Mouse (Mus musculus) liver, embryonic 15.5 days (tissue): ENCODE results near the gene Klhdc3. TPM values are rescaled to one million over a fixed set of nuclear protein-coding genes. Genes with fewer than 3 reads are reported as not detected.

Source experiments
- ATAC-seq: fragments of 200-750 bp; cut with Nextera tagmentation; 2 replicates; pipeline ENCODE4 v1.8.0; 2017; ENCODE audit warnings: moderate number of reproducible peaks, mild to moderate bottlenecking, moderate library complexity; ENCODE audit not compliant: insufficient read depth
- H3K27ac ChIP-seq: fragments of 300-500 bp; sonication (generic); replicated peaks from 2 replicates; pipeline ENCODE4 v1.5.1; 2015; ENCODE audit warnings: mild to moderate bottlenecking, inconsistent platforms
- H3K27me3 ChIP-seq: fragments of 300-500 bp; sonication (generic); 2 replicates; pipeline ENCODE4 v1.6.1; 2015; ENCODE audit warnings: mild to moderate bottlenecking, inconsistent platforms
- H3K36me3 ChIP-seq: fragments of 300-500 bp; sonication (generic); replicated peaks from 2 replicates; pipeline ENCODE4 v1.6.1; 2015; ENCODE audit warnings: moderate library complexity, mild to moderate bottlenecking, inconsistent platforms
- H3K4me1 ChIP-seq: fragments of 300-500 bp; sonication (generic); replicated peaks from 2 replicates; pipeline ENCODE4 v1.6.1; 2015; ENCODE audit warnings: inconsistent platforms
- H3K4me2 ChIP-seq: fragments of 300-500 bp; sonication (generic); 2 replicates; pipeline ENCODE4 v1.6.1; 2015; ENCODE audit warnings: moderate library complexity, mild to moderate bottlenecking, inconsistent platforms
- H3K4me3 ChIP-seq: fragments of 300-500 bp; sonication (generic); replicated peaks from 2 replicates; pipeline ENCODE4 v1.5.1; 2015; ENCODE audit warnings: mild to moderate bottlenecking, inconsistent platforms
- H3K9ac ChIP-seq: fragments of 300-500 bp; sonication (generic); 2 replicates; pipeline ENCODE4 v1.6.1; 2015; ENCODE audit warnings: moderate library complexity, mild to moderate bottlenecking, inconsistent platforms
- H3K9me3 ChIP-seq: fragments of 300-500 bp; sonication (generic); replicated peaks from 2 replicates; pipeline ENCODE4 v1.6.1; 2016; ENCODE audit warnings: inconsistent platforms
- WGBS: fragments of 180-500 bp; shearing (Covaris S2); methylation state at CpG from one replicate; pipeline ENCODE4 v1.1.7; 2015; ENCODE audit warnings: mixed read lengths; ENCODE audit not compliant: insufficient replicate concordance; 5-methylcytosine and 5-hydroxymethylcytosine counted together
- polyA plus RNA-seq: library from polyadenylated mRNA; unstranded; fragments of >200 nt; fragmentation: Nextera tagmentation; extraction: Ambion mirVana; gene quantifications from 2 replicates; pipeline ENCODE4 v1.2.1, GENCODE M21; 2015

Klhdc3 gene
- polyA plus RNA-seq, 1 experiment from 2014 or later: 53.4 TPM

DNA sequence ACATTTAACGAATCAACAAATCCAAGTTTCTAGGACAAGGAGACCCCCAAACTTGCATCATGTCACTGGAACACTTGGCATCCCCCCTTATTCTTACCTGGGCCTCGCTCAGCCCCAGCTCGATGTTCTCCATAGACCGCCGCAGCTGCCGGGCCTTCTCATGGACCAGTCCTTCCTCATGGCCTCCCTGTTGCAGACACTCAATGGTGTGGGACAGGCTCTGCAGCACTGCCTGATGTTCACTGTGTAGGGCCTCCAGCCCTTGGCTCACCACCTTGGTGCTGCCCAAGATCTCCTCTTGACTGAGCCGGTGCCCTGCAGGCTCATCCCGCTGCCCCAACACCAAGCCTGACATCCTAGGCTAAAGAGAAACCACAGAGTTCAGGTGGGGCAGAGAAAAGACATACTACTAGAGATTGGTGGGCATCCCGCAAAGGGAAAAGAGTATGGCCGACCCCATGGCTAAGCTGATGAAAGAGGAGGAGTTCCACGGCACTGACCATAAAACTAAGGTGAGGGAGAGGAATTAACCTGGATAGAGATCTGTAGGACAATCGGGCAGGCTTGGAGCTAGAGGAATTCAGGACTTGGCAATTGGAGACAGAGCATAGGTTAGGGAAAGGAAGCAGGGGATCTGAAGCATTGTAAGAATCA, 36.4 kb downstream of the Klhdc3 start:
- Histone ChIP-seq H3K27me3 (no peaks in the 10 kb centered on the region), H3K4me2 (peak overlapping the region; percentile 92), H3K36me3 (peaks cover 13% of the 10 kb centered on the region), H3K4me1 (peaks cover 32% of the 10 kb centered on the region), H3K9me3 (no peaks in the 10 kb centered on the region), H3K27ac (0 out of 2 replicates have a peak overlapping the region, but pooled peaks have one; percentile 81), H3K9ac (no peak overlapping the region), H3K4me3 (peak overlapping the region; percentile 78)
- no peak for ATAC-seq
- 75% methylated on average over 12 of the region's 12 CpGs for WGBS

DNA sequence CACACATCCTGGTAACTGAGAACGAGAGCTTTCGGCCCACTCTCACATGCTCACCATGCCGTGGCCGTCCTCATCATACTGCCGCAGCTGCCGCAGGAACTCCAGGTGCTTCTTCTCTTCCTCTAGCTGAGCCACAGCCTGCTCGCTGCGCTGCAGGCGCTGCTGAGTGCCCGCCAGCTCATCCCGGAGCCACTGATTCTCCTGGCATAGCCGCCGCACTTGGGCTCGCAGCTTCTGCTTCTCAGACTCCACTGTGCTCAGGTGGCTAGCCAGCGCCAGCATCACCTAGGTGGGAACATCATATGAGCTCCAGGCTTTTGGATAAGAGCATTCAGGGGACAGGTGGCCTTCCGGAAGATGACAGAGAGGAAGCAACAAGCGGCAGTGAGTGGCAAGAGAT, 38.7 kb downstream of the Klhdc3 start:
- WGBS: 81% methylated on average over 17 of the region's 17 CpGs
- no peak overlapping the region for H3K9ac ChIP-seq
- no peak overlapping the region for H3K4me2 ChIP-seq
- no peak overlapping the region for H3K4me3 ChIP-seq
- ATAC-seq: no peak
- H3K27ac ChIP-seq: no peak overlapping the region
- H3K27me3 ChIP-seq: no peaks in the 10 kb centered on the region
- H3K9me3 ChIP-seq: no peaks in the 10 kb centered on the region
- peaks cover 28% of the 10 kb centered on the region for H3K4me1 ChIP-seq
- H3K36me3 ChIP-seq: no peaks in the 10 kb centered on the region

DNA sequence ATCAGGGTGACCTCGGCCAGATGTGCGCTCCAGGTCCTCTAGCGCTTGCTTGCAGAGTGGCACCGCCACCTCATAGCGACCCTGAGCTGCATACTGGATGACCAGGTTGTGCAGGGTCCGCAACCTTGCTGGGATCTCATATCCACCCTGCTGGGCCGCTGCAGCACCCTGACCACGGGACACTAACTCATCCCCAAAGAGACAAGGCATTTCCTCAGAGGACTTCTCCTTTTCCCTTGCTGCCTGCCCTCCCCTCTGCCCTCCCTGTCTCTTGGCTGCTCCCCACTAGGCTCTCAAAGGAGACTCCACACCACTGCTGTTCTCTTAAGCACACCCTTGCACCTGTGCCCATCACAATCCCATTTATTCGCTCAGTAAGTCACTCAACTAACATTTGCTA, 40.8 kb downstream of the Klhdc3 start:
- Histone ChIP-seq H3K4me3 (no peak overlapping the region), H3K4me1 (peaks cover 19% of the 10 kb centered on the region), H3K9ac (no peak overlapping the region), H3K36me3 (no peaks in the 10 kb centered on the region), H3K27me3 (no peaks in the 10 kb centered on the region), H3K27ac (no peak overlapping the region), H3K9me3 (no peaks in the 10 kb centered on the region), H3K4me2 (no peak overlapping the region; the same call in 1 of the 2 replicates)
- no peak for ATAC-seq
- WGBS: 36% methylated on average over 9 of the region's 9 CpGs

DNA sequence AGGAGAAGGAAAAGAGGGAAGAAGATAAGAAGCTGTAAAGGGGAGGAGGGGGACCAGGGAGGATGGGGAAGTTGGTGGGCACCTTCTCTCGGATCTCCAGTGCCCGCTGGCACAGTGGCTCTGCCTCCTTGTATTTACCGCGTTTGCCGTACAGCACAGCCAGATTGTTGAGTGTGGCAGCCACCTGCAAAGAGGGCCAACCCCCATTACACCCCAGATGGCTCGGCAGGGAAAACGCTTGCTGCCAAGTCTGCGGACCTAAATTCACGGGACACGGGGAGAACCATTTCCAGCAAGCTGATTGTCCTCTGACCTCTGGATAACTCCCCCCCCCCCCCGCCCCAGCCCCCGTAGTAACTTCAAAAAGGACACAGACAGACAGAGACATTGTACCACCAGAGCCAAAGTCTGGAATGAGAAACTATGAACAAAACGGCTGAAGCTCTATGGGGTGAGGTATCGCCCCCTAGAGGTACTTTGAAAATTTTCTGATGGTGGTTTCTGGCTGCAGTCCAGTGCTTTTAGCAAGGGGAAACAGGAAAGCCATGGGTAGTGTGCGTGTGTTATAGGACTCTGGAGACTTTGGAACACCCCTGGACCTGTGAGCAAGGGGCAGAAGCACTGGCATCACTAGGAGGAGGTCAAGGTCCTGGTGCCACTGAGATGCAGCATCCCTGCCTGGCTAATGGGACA, 43.7 kb downstream of the Klhdc3 start:
- ATAC-seq: no peak
- Histone ChIP-seq H3K27me3 (no peaks in the 10 kb centered on the region), H3K4me2 (peak overlapping the region; percentile 35; the same call in 1 of the 2 replicates), H3K4me1 (peaks cover 9% of the 10 kb centered on the region; the same call in 1 of the 2 replicates), H3K36me3 (no peaks in the 10 kb centered on the region), H3K4me3 (no peak overlapping the region), H3K9me3 (no peaks in the 10 kb centered on the region), H3K9ac (no peak overlapping the region), H3K27ac (no peak overlapping the region)
- 25% methylated on average over 15 of the region's 15 CpGs for WGBS

DNA sequence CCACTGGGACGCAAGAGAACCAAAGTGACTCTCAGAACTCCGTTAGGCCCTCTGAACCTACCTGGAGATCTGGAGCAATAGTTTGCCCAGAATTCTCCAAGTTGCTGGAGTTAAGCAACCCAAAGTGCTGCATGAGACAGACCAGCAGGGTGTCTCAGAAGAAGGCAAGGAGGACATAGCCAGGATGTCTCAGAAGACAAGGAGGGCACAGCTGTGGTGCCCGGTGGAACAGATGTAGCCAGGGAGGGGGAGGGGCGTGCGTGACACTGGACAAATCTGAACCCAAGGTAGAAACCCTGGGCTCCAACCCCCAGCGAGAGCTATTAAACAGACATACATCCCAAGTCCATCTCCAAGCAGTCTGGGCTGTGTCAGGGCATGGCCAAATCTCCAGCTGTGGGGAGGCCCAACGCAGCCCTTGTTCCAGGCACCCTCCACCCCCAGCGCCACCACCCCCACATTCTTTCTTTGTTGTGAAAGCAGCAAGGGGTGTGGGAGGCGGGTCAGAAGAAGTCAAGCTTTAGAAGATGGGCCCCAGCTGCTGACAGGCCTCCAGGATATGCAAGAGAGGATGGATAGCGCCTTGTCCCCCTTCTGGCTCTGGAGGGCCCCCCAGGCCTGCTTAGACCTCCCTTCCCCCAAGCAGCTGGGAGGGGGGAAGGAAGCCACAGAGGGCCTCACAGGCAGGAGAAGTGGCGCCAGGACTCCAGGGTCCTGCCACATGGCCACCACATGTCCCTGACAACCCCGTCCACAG, 50.9 kb downstream of the Klhdc3 start:
- Histone ChIP-seq H3K9ac (no peak overlapping the region), H3K36me3 (no peaks in the 10 kb centered on the region), H3K4me3 (peak overlapping the region; percentile 62), H3K9me3 (no peaks in the 10 kb centered on the region), H3K27ac (0 out of 2 replicates have a peak overlapping the region, but pooled peaks have one; percentile 6), H3K27me3 (peaks cover 52% of the 10 kb centered on the region), H3K4me1 (peaks cover 9% of the 10 kb centered on the region), H3K4me2 (peak overlapping the region; percentile 66)
- 19% methylated on average over 12 of the region's 12 CpGs for WGBS
- ATAC-seq: 0 out of 2 replicates have a peak, but pooled peaks have one; percentile 13

DNA sequence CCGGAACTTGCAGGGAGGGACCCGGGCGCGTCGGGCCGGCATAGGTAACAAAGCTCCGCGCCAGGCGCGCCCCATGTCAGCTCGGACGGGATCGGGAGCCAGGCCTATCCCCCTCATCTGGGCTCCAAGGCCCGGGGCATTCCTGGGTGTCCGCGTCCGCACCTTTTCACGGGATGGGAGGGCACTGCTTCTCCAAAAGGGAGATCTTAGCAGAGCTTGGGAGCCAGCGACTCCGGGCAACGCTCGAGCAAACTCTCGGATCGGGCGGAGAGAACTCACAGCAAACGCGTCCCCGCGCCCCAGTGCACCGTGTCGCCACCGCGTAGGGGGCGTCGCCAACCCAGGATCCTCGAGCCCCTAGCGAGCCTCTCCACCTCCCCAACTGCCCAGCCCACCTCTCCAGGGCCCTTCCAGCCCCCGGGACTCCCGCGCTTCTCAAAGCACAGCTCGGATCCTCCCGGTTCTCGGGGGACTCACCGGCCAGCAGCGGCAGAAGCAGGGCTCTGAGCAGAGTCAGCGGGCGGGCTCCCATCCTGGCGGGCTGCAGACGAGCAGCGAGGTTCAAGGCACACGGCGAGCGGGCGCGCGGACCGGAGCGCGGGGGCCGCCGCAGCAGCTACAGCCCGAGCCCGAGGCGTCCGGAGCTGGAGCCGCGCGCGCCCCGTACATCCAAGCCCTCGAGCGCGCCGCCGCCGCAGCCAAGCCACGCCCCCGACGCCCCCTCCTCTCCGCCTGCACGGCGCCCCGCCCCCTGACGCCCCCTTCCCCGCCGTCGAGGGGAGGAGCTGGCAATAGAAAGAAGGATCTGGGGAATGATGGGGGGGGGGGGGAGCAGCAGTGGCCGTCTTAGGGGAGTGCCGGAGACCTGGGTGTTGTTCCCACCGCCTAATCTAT, 51.7 kb downstream of the Klhdc3 start, which contains the start of gene Ptk7:
Gene Ptk7, minus strand, starts transcription at position 714 of the 894 bp plus-strand sequence.
- Histone ChIP-seq H3K4me1 (peaks cover 13% of the 10 kb centered on the region), H3K36me3 (no peaks in the 10 kb centered on the region), H3K4me2 (peak within 1 kb of the TSS; percentile 66), H3K9ac (peak within 1 kb of the TSS; percentile 48), H3K4me3 (peak within 1 kb of the TSS; percentile 62), H3K27ac (peak within 1 kb of the TSS; percentile 48; the same call in 1 of the 2 replicates), H3K27me3 (peaks cover 52% of the 10 kb centered on the region), H3K9me3 (no peaks in the 10 kb centered on the region)
- peak; percentile 36; the same call in 1 of the 2 replicates for ATAC-seq
- WGBS: under 1% methylated on average over 85 of the region's 90 CpGs

DNA sequence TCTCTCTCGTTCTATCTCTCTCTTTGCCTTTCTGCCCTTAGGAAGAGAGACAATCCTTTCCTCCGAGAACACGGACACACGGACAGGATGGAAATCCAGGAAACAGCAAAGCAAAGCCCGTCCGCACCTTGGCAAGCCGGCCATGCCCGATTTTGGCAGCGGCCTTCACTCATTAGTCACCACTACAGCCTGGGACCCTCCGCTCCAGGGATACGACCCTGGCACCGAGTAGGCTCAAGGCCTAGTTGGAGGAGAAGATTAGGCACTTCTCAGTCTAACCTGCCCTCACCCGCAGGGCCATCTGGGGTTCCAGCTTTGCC, 52.3 kb downstream of the Klhdc3 start:
- Histone ChIP-seq H3K9me3 (no peaks in the 10 kb centered on the region), H3K4me2 (peak overlapping the region; percentile 66), H3K4me1 (peaks cover 13% of the 10 kb centered on the region), H3K9ac (peak overlapping the region; percentile 48), H3K27ac (no peak overlapping the region), H3K4me3 (peak overlapping the region; percentile 62), H3K27me3 (peaks cover 52% of the 10 kb centered on the region), H3K36me3 (no peaks in the 10 kb centered on the region)
- under 1% methylated on average over 13 of the region's 13 CpGs for WGBS
- ATAC-seq: no peak

DNA sequence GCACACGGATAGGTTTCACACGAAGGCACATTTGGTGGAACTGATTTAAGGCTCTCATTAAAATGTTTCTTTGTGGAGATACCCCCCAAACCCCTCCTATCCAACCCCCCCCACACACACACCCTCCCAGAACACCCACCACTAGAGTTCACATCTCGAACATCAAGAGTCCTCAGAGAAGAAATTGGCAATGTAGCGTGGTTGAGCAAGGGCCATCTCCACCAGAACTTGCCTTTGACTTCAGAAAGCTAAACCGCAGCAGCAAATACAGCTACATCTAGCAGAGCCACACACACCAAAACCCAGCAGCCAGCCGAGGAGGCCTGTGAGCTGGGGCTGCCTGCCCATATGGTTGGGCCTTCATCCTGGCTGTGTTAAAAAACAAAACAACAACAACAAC, 53.3 kb downstream of the Klhdc3 start:
- Histone ChIP-seq H3K4me2 (no peak overlapping the region), H3K9me3 (no peaks in the 10 kb centered on the region), H3K27ac (no peak overlapping the region), H3K9ac (no peak overlapping the region), H3K4me1 (peaks cover 15% of the 10 kb centered on the region), H3K27me3 (peaks cover 52% of the 10 kb centered on the region), H3K4me3 (no peak overlapping the region), H3K36me3 (no peaks in the 10 kb centered on the region)
- ATAC-seq: no peak
- WGBS: 51% methylated on average over 6 of the region's 6 CpGs

DNA sequence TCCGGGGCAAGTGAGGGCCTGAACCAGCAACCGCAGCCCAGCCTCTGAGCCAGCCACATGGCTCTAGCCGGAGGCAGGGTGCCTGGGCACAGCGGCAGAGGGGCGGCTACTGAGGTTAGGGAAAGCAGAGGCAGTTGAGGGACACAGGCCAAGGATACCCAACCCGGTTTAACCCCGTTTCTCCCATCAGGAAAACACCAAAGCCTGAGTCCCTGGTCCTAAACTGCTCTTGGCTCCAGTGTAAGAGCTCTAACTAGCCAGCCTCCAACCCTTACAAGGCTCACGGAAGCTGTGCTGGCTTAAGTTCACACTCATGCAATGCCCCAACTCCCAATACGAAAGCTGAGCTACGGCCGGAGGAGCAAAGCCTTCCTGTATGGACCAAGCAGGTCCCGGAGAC, 56.1 kb downstream of the Klhdc3 start:
- peak overlapping the region; percentile 8; the same call in 1 of the 2 replicates for H3K4me2 ChIP-seq
- no peaks in the 10 kb centered on the region for H3K9me3 ChIP-seq
- no peak overlapping the region for H3K9ac ChIP-seq
- H3K4me1 ChIP-seq: peaks cover 27% of the 10 kb centered on the region
- ATAC-seq: no peak
- peaks cover 36% of the 10 kb centered on the region for H3K27me3 ChIP-seq
- no peak overlapping the region for H3K27ac ChIP-seq
- H3K4me3 ChIP-seq: no peak overlapping the region
- WGBS: 65% methylated on average over 12 of the region's 12 CpGs
- H3K36me3 ChIP-seq: no peaks in the 10 kb centered on the region
